Mouse (Mus musculus) ovary, postnatal 14 days (tissue): Measurements from ENCODE around the gene Cpn2.

Experiments
- DNase-seq: peaks from one replicate; pipeline ENCODE4 v3.0.0; 2022; ENCODE audit warnings: low spot score

Gene Cpn2

GRCm38 (mm10) chr16:30280676-30281297, 13.5 kb upstream of the Cpn2 start:
- no peak for DNase-seq

- no peak for DNase-seq
Observed at GRCm38 (mm10) chr16:30278406-30278805, 11.1 kb upstream of the Cpn2 start.

- DNase-seq: no peak
Observed at GRCm38 (mm10) chr16:30275558-30276340, 8.4 kb upstream of the Cpn2 start.

GRCm38 (mm10) chr16:30273065-30273464, 5.8 kb upstream of the Cpn2 start:
- DNase-seq: no peak

- DNase-seq: no peak
Observed at GRCm38 (mm10) chr16:30271941-30272595, 4.8 kb upstream of the Cpn2 start.

GRCm38 (mm10) chr16:30271223-30271761, 4.0 kb upstream of the Cpn2 start:
- no peak for DNase-seq

GRCm38 (mm10) chr16:30266561-30266960, 738 bp downstream of the Cpn2 start:
- no peak for DNase-seq

GRCm38 (mm10) chr16:30265611-30266010, 1.7 kb downstream of the Cpn2 start:
- no peak for DNase-seq

GRCm38 (mm10) chr16:30263156-30263555, 4.1 kb downstream of the Cpn2 start:
- no peak for DNase-seq

- peak; percentile 47 for DNase-seq
Observed at GRCm38 (mm10) chr16:30262664-30263063, 4.6 kb downstream of the Cpn2 start.

- DNase-seq: no peak
Observed at GRCm38 (mm10) chr16:30262157-30262556, 5.1 kb downstream of the Cpn2 start.

- DNase-seq: no peak
Observed at GRCm38 (mm10) chr16:30261341-30261740, 6.0 kb downstream of the Cpn2 start.

- no peak for DNase-seq
Observed at GRCm38 (mm10) chr16:30260012-30260635, 7.2 kb downstream of the Cpn2 start.

GRCm38 (mm10) chr16:30259444-30259843, 7.9 kb downstream of the Cpn2 start:
- DNase-seq: no peak

GRCm38 (mm10) chr16:30258441-30258840, 8.9 kb downstream of the Cpn2 start:
- no peak for DNase-seq

- DNase-seq: no peak
Observed at GRCm38 (mm10) chr16:30257718-30258117, 9.6 kb downstream of the Cpn2 start.

- no peak for DNase-seq
Observed at GRCm38 (mm10) chr16:30255061-30255460, 12.2 kb downstream of the Cpn2 start.

- no peak for DNase-seq
Observed at GRCm38 (mm10) chr16:30253900-30254299, 13.4 kb downstream of the Cpn2 start.

GRCm38 (mm10) chr16:30253374-30253773, 13.9 kb downstream of the Cpn2 start:
- no peak for DNase-seq

GRCm38 (mm10) chr16:30252003-30252418, 15.3 kb downstream of the Cpn2 start:
- DNase-seq: peak; percentile 80

GRCm38 (mm10) chr16:30244037-30244700, 23.1 kb downstream of the Cpn2 start:
- no peak for DNase-seq

- no peak for DNase-seq
Observed at GRCm38 (mm10) chr16:30241623-30242022, 25.7 kb downstream of the Cpn2 start.
